Mouse (Mus musculus) limb, embryonic 15.5 days (tissue): ENCODE results near the gene Chic2. TPM values are rescaled to one million over a fixed set of nuclear protein-coding genes. Genes with fewer than 3 reads are reported as not detected.

ENCODE experiments used
- ATAC-seq: fragments of 200-750 bp; cut with Nextera tagmentation; 2 replicates; pipeline ENCODE4 v1.8.0; 2017; ENCODE audit warnings: low read depth, moderate TSS enrichment; ENCODE audit not compliant: insufficient number of reproducible peaks, low FRiP score, low TSS enrichment
- H3K27ac ChIP-seq: fragments of 300-500 bp; sonication (generic); 2 replicates; pipeline ENCODE4 v1.5.1; 2015; ENCODE audit warnings: moderate library complexity, mild to moderate bottlenecking, inconsistent platforms
- H3K27me3 ChIP-seq: fragments of 300-500 bp; sonication (generic); 2 replicates; pipeline ENCODE4 v1.6.1; 2015; ENCODE audit warnings: inconsistent platforms
- H3K36me3 ChIP-seq: fragments of 300-500 bp; sonication (generic); 2 replicates; pipeline ENCODE4 v1.6.1; 2015; ENCODE audit warnings: inconsistent platforms
- H3K4me1 ChIP-seq: fragments of 300-500 bp; sonication (generic); 2 replicates; pipeline ENCODE4 v1.6.1; 2015; ENCODE audit warnings: inconsistent platforms
- H3K4me2 ChIP-seq: fragments of 300-500 bp; sonication (generic); 2 replicates; pipeline ENCODE4 v1.6.1; 2015; ENCODE audit warnings: mild to moderate bottlenecking, inconsistent platforms
- H3K4me3 ChIP-seq: fragments of 300-500 bp; sonication (generic); 2 replicates; pipeline ENCODE4 v1.5.1; 2015; ENCODE audit warnings: mild to moderate bottlenecking, inconsistent platforms
- H3K9ac ChIP-seq: fragments of 300-500 bp; sonication (generic); 2 replicates; pipeline ENCODE4 v1.6.1; 2015; ENCODE audit warnings: inconsistent platforms
- H3K9me3 ChIP-seq: fragments of 300-500 bp; sonication (generic); 2 replicates; pipeline ENCODE4 v1.6.1; 2016; ENCODE audit warnings: inconsistent platforms
- WGBS: fragments of 180-500 bp; shearing (Covaris S2); methylation state at CpG from one replicate; pipeline ENCODE4 v1.1.7; 2015; 5-methylcytosine and 5-hydroxymethylcytosine counted together
- polyA plus RNA-seq: library from polyadenylated mRNA; unstranded; fragments of >200 nt; fragmentation: Nextera tagmentation; extraction: Ambion mirVana; gene quantifications from 2 replicates; pipeline ENCODE4 v1.2.1, GENCODE M21; 2015

Gene Chic2
- polyA plus RNA-seq, 1 experiment from 2014 or later, result 32.1 TPM

- peaks cover 20% of the 10 kb centered on the region for H3K4me1 ChIP-seq
- ATAC-seq, result no peak
These were observed 30.9 kb upstream of the Chic2 start, which contains the start of gene Gsx2 for GRCm38 (mm10) chr5:75075383-75075941. Gene Gsx2 (plus strand): TSS chr5:75075601.

GRCm38 (mm10) chr5:75074537-75075382 lies 30.2 kb upstream of the Chic2 start:
- peak overlapping the region; percentile 48; the same call in 1 of the 2 replicates for H3K4me2 ChIP-seq
- ATAC-seq, result no peak
- H3K9me3 ChIP-seq, result no peaks in the 10 kb centered on the region
- H3K4me1 ChIP-seq, result peaks cover 26% of the 10 kb centered on the region
- H3K9ac ChIP-seq, result no peak overlapping the region
- H3K36me3 ChIP-seq, result no peaks in the 10 kb centered on the region
- WGBS, result 17% methylated on average over 15 of the region's 15 CpGs
- H3K27ac ChIP-seq, result no peak overlapping the region
- peaks cover 96% of the 10 kb centered on the region for H3K27me3 ChIP-seq
- peak overlapping the region; percentile 30 for H3K4me3 ChIP-seq

More at GRCm38 (mm10) chr5:75075383-75075941, 30.9 kb upstream of the Chic2 start, which contains the start of gene Gsx2:
- Histone ChIP-seq H3K36me3 (no peaks in the 10 kb centered on the region), H3K4me2 (peak within 1 kb of the TSS; percentile 48), H3K27ac (no peak within 1 kb of the TSS), H3K9me3 (no peaks in the 10 kb centered on the region), H3K27me3 (peaks cover 96% of the 10 kb centered on the region), H3K9ac (no peak within 1 kb of the TSS), H3K4me3 (peak within 1 kb of the TSS; percentile 30)
- WGBS, result 1% methylated on average over 40 of the region's 41 CpGs

GRCm38 (mm10) chr5:75074132-75074531 lies 29.6 kb upstream of the Chic2 start:
- Histone ChIP-seq H3K9me3 (no peaks in the 10 kb centered on the region), H3K4me2 (no peak overlapping the region), H3K36me3 (no peaks in the 10 kb centered on the region), H3K27ac (no peak overlapping the region), H3K27me3 (peaks cover 96% of the 10 kb centered on the region), H3K9ac (no peak overlapping the region), H3K4me1 (peaks cover 26% of the 10 kb centered on the region), H3K4me3 (no peak overlapping the region)
- WGBS, result 15% methylated on average over 4 of the region's 4 CpGs
- ATAC-seq, result no peak

GRCm38 (mm10) chr5:75073684-75074083 lies 29.1 kb upstream of the Chic2 start:
- H3K9ac ChIP-seq, result no peak overlapping the region
- 26% methylated on average over 3 of the region's 3 CpGs for WGBS
- ATAC-seq, result no peak
- H3K4me1 ChIP-seq, result peaks cover 26% of the 10 kb centered on the region
- no peaks in the 10 kb centered on the region for H3K9me3 ChIP-seq
- peaks cover 96% of the 10 kb centered on the region for H3K27me3 ChIP-seq
- no peak overlapping the region for H3K27ac ChIP-seq
- no peak overlapping the region for H3K4me2 ChIP-seq
- H3K36me3 ChIP-seq, result no peaks in the 10 kb centered on the region
- no peak overlapping the region for H3K4me3 ChIP-seq

DNA sequence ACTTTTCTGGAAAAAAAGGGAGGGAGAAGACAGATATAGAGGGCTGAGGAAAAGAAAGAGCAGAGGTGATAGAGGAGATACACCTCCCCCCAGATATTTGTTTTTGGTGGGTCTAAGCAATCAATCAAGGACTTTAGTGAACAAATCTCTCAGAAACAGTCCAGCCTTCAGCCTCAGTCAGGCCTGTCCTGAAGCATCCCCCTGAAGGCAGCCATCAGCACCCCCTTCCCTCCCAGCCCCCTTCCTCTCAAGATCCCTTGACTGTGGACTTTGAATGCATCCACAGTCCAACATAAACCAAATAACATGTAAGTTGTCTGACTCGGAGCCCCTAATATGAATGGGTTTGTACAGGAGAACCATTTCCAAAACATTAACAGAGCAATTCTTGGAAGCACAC lies 28.6 kb upstream of the Chic2 start:
- no peaks in the 10 kb centered on the region for H3K36me3 ChIP-seq
- H3K4me3 ChIP-seq, result no peak overlapping the region
- no peak overlapping the region for H3K9ac ChIP-seq
- peaks cover 26% of the 10 kb centered on the region for H3K4me1 ChIP-seq
- WGBS, result 28% methylated on average over 1 of the region's 1 CpGs
- H3K27me3 ChIP-seq, result peaks cover 96% of the 10 kb centered on the region
- ATAC-seq, result no peak
- no peaks in the 10 kb centered on the region for H3K9me3 ChIP-seq
- H3K4me2 ChIP-seq, result no peak overlapping the region
- no peak overlapping the region for H3K27ac ChIP-seq

DNA sequence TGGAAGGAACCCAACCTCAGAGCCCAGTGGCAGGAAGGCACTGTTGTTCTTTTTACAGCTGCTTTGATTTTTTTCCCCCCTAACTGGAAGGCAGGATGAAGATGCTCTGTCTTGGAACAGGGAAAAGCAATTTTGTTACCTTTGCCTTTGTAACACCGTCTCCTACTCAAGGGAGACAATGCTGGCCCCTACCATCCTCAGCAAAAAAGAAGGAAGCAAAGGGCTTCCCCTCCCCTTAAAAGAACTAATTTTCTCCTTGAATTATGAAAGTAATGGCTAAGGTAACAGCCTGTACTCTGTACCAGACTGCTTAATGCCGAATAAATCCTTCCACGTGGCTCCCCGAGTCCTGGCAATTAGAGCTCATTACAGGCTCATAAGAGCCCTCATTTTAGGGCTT lies 28.0 kb upstream of the Chic2 start:
- Histone ChIP-seq H3K4me2 (no peak overlapping the region), H3K27ac (no peak overlapping the region), H3K36me3 (no peaks in the 10 kb centered on the region), H3K27me3 (peaks cover 97% of the 10 kb centered on the region), H3K4me3 (no peak overlapping the region), H3K9me3 (no peaks in the 10 kb centered on the region), H3K4me1 (peaks cover 26% of the 10 kb centered on the region), H3K9ac (no peak overlapping the region)
- WGBS, result 7% methylated on average over 4 of the region's 4 CpGs
- no peak for ATAC-seq

DNA sequence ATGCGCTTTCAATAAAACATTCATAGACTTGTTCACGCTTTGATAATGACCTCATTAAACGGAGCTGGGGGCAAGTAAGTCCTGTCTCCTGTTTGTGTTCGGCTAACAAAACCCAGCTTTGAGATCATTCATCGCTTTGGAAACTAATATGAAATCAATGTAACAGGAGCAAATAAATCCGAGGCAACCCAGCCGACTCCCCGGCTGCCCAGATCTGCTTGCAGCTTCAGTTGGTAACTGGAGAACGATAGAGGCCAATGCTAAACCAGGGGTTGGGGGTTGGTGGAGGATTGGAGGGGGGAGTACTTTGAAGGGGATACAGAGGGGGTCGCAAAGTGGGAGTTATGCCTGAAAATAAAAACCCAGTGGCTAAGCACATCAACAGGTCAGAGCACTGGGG lies 27.4 kb upstream of the Chic2 start:
- WGBS, result 2% methylated on average over 10 of the region's 10 CpGs
- Histone ChIP-seq H3K9me3 (no peaks in the 10 kb centered on the region), H3K4me1 (peaks cover 32% of the 10 kb centered on the region), H3K4me2 (no peak overlapping the region), H3K27me3 (peaks cover 98% of the 10 kb centered on the region), H3K27ac (no peak overlapping the region), H3K4me3 (no peak overlapping the region), H3K9ac (no peak overlapping the region), H3K36me3 (no peaks in the 10 kb centered on the region)
- no peak for ATAC-seq

DNA sequence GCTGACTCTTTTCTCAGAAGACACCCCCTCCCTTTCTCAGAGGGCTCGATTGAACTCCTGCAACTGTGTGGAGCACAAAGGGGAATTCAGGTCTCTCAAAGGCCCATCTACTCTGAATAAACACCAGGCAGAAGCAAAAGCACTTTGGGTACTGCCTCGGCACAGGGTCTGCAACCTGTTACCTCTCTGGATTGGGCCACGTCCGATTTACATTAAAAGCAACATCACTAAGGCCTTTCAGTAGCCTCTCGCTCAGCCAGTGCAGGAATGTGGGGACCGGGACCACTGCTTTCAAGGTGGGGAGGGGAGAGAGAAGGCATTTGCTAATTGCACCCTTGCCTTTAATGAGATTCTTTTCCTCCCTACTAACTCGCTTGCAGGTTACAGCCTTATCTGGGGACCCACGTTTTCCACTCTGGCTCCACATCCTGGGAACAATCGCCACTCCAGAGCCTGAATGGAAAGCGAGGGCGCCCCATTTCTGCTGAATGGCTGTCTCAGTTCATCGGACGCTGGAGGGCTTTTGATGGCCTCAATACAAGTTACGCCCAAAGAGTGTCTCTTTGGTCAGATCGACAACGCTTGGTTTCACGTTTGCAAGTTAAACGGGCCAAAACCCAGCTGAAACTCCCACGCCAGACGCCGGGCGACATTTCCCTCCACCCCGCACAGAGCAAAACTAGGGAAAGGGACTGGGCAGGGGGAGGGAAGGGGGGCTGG lies 26.2 kb upstream of the Chic2 start:
- Histone ChIP-seq H3K4me1 (peaks cover 31% of the 10 kb centered on the region), H3K4me3 (peak overlapping the region; percentile 11; the same call in 1 of the 2 replicates), H3K9me3 (no peaks in the 10 kb centered on the region), H3K27me3 (peaks cover 92% of the 10 kb centered on the region), H3K36me3 (no peaks in the 10 kb centered on the region), H3K27ac (no peak overlapping the region), H3K9ac (no peak overlapping the region), H3K4me2 (no peak overlapping the region)
- no peak for ATAC-seq
- 4% methylated on average over 23 of the region's 23 CpGs for WGBS

DNA sequence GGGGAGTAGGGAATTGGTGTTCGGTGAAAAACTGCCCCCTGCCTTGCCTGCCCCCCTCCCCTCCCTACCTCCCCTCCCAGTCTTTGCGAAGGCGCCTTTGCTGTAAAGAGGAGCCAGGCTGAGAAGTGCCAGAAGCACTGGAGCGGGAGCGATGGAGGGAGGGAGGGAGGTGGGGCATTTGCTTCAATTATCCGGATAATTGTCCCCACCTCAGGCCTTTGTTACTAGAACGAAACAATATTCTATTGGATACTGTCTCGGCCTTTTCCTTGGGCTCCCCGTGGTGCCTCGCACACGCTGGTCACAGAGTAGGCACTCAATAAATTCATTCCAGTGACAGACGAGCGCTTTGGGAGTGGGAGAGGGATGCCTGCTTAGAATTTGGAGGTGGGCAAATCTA lies 25.6 kb upstream of the Chic2 start:
- WGBS, result 7% methylated on average over 12 of the region's 13 CpGs
- H3K4me2 ChIP-seq, result peak overlapping the region; percentile 12; the same call in 1 of the 2 replicates
- H3K4me1 ChIP-seq, result peaks cover 24% of the 10 kb centered on the region
- no peak overlapping the region for H3K4me3 ChIP-seq
- peaks cover 85% of the 10 kb centered on the region for H3K27me3 ChIP-seq
- H3K9me3 ChIP-seq, result no peaks in the 10 kb centered on the region
- H3K27ac ChIP-seq, result no peak overlapping the region
- H3K9ac ChIP-seq, result no peak overlapping the region
- H3K36me3 ChIP-seq, result no peaks in the 10 kb centered on the region
- no peak for ATAC-seq

GRCm38 (mm10) chr5:75067125-75067756 lies 22.7 kb upstream of the Chic2 start:
- no peaks in the 10 kb centered on the region for H3K9me3 ChIP-seq
- no peaks in the 10 kb centered on the region for H3K36me3 ChIP-seq
- H3K4me3 ChIP-seq, result peak overlapping the region; percentile 44
- 1% methylated on average over 30 of the region's 30 CpGs for WGBS
- peaks cover 24% of the 10 kb centered on the region for H3K4me1 ChIP-seq
- H3K27me3 ChIP-seq, result peaks cover 60% of the 10 kb centered on the region
- 0 out of 2 replicates have a peak, but pooled peaks have one; percentile 35 for ATAC-seq
- peak overlapping the region; percentile 83 for H3K4me2 ChIP-seq
- H3K27ac ChIP-seq, result no peak overlapping the region
- H3K9ac ChIP-seq, result peak overlapping the region; percentile 10; the same call in 1 of the 2 replicates

- H3K4me1 ChIP-seq, result peaks cover 24% of the 10 kb centered on the region
- WGBS, result under 1% methylated on average over 9 of the region's 10 CpGs
- H3K27me3 ChIP-seq, result peaks cover 55% of the 10 kb centered on the region
- H3K36me3 ChIP-seq, result no peaks in the 10 kb centered on the region
- peak overlapping the region; percentile 10; the same call in 1 of the 2 replicates for H3K9ac ChIP-seq
- peak overlapping the region; percentile 44 for H3K4me3 ChIP-seq
- 0 out of 2 replicates have a peak, but pooled peaks have one; percentile 4 for ATAC-seq
- no peak overlapping the region for H3K27ac ChIP-seq
- peak overlapping the region; percentile 83 for H3K4me2 ChIP-seq
- H3K9me3 ChIP-seq, result no peaks in the 10 kb centered on the region
These were observed 22.1 kb upstream of the Chic2 start for GRCm38 (mm10) chr5:75066715-75067114.
